Mouse (Mus musculus): ENCODE data around the gene Dtx3.
A peak's percentile ranks its signal among the peaks of the same experiment; 100 is the strongest.
"Not testable (repeated sequence)": the region's sequence is repeated elsewhere in the genome, so short reads cannot be mapped to it uniquely, and the experiment has no call there.

Gene Dtx3

GRCm38 (mm10) chr10:127164631-127165353 is 30.7 kb downstream of the Dtx3 start, which contains the start of gene B4galnt1:
Gene B4galnt1 (plus strand): TSS chr10:127165225.
- peak; percentile 81 for DNase-seq

- DNase-seq, result no peak
These were observed 31.3 kb downstream of the Dtx3 start for GRCm38 (mm10) chr10:127164190-127164589.

GRCm38 (mm10) chr10:127162771-127163261 is 32.7 kb downstream of the Dtx3 start:
- DNase-seq, result not testable (repeated sequence)

GRCm38 (mm10) chr10:127160728-127161127 is 34.8 kb downstream of the Dtx3 start:
- DNase-seq, result no peak

- DNase-seq, result no peak
These were observed 35.4 kb downstream of the Dtx3 start for GRCm38 (mm10) chr10:127160081-127160480.

DNA sequence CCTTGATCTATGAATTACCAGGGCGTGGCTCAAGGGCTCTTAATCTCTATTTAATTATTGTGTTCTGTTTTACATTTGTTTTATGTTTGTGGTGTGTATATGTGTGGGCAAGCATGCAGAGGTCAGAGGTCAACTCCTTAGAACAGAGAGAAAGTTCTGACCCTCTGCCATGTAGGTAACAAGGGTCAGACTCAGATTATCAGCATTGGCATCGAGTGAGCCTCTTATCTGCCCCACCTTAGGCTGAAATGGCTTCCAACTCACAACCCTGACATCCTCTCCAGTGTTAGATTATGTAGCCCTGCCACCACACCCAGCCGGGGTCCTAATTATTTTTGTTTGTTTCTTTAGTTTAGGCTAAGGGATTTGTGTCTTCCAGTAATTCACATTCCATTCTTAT is 37.1 kb downstream of the Dtx3 start:
- no peak for DNase-seq

GRCm38 (mm10) chr10:127156511-127156910 is 39.0 kb downstream of the Dtx3 start:
- no peak for DNase-seq

- no peak for DNase-seq
These were observed 39.4 kb downstream of the Dtx3 start for GRCm38 (mm10) chr10:127156089-127156488.

DNA sequence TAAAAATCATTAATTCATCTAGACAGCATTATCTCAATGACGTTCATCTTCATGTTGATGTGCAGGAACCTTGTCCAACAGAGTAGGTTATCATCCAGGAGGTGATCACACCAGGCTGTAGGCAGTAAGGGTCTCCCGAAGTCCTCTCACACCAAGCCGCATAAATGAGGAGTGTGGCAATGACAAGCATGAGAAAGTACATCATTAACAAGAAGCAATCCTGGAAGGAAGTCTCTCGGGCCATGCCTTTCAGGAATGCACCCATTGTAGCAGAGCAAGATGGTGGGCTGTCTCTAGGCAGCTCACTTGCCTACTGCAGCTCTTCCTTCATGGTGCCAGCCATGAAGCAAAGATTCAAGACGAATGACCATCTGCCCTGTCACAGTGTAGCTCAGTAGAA is 40.9 kb downstream of the Dtx3 start:
- DNase-seq, result no peak

DNA sequence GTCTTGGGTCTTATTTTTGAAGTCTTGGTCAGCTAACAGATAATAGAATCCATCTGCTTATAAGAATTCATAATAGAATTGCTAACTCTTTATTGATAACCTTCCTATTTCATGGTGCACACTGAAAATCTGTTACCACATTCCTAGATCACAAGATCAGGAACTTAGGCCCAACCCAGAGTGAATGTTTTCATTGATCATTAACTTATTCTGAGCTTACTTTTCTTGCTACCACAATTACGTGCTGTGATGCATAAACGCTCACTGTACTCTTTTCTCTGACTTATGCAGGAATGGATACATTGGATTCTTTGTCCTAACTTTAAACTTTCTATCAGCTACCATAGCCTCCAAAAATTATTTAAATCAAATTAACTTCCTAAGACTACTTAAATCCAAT is 41.3 kb downstream of the Dtx3 start:
- no peak for DNase-seq

GRCm38 (mm10) chr10:127153323-127153722 is 42.2 kb downstream of the Dtx3 start:
- DNase-seq, result no peak

DNA sequence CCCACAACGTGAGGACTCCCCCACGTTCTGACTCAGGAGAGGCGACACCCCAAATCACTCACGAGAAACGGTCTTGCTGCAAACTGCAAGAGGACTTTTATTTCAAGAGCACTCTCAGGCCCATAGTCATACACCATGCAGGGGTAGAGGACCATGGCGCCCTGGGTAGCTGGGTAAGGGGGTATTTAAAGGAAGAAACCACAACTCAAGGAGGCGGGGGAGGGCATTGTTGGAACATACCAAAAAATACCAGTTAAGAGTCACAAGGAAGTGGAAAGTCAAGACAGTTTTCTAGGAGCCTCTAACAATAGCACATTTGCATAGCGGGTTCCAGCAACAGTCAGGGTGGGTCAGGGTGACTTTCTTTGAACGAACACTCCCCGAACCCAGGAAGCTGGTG is 43.0 kb downstream of the Dtx3 start:
- DNase-seq, result not testable (repeated sequence)

DNA sequence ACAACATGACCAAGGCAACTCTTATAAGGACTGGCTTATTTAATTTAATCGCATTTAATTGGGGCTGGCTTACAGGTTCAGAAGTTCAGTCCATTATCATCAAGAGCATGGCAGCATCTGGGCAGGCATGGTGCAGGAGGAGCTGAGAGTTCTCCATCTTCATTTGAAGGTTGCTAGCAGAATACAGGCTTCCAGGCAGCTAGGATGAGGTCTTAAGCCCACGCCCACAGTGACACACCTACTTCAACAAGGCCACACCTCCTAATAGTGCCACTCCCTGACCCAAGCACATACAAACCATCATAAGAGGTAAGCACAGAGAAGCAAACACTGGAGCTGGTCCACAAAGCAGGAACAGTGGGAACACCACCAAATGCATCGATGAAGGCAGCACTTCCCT is 44.3 kb downstream of the Dtx3 start:
- DNase-seq, result not testable (repeated sequence)

DNA sequence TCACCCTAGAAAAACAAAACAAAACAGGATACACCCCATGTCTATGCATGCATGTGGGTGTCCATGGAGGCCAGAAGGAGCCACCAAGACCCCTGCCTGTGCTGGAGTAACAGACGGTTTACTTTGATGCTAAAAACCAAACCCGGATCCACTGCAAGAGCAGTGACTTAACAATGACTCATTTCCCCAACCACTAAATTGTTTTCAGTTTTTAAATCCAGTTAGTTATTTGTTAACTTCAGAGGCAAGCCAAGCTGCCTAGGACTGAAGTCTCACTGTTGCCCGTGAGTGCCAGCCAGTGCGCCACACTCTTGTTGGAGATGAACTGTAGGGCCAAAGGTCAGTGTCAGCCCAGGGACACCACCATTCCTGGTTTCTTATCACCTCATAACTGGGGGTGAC is 45.1 kb downstream of the Dtx3 start:
- peak; percentile 59 for DNase-seq

DNA sequence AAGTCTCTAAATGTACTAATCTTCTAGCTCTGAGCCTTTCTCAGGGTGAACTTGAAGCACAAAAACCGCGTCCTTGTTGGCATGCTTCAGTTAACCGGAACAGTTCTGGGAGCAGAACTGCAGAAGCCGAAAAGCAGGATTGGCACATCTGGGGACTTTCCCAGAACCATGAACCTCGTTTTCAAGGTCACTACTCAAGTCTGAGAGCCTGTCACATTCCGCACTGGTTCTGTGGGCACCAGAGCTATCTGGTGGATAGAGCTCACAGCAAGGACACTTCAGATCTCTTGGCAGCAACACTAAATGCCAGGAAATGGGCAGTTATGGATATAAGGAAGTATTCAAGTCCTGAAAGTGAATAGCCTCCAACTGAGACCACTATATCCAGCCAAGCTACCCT is 48.4 kb downstream of the Dtx3 start:
- DNase-seq, result no peak

GRCm38 (mm10) chr10:127145303-127145702 is 50.2 kb downstream of the Dtx3 start:
- no peak for DNase-seq

- DNase-seq, result no peak
These were observed 51.0 kb downstream of the Dtx3 start for GRCm38 (mm10) chr10:127144536-127144935.

- DNase-seq, result no peak
These were observed 52.3 kb downstream of the Dtx3 start for GRCm38 (mm10) chr10:127143228-127143627.

DNA sequence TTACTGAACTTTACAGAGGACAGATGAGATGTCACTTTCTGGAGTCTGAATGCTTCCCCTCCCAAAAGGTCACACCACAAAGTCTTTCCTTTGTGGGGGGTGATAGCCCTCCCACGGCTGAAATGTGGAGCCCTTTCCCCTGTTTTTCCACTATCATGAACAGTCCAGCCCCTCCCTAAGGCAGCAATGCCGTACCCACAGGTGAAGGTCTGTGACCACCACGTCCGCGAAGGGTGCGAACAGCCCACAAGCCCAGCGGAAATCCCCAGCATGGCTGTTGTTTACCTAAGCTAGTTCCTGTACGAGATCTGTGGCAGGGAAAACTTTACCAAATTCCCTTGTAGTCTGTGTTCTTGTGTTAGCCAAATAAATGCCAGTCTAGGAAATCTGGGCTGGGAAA is 54.0 kb downstream of the Dtx3 start:
- DNase-seq, result no peak

GRCm38 (mm10) chr10:127140971-127141370 is 54.6 kb downstream of the Dtx3 start:
- DNase-seq, result no peak
